Comparison of ENCODE assay signal across 8 mouse cellular contexts in the genomic region with DNA sequence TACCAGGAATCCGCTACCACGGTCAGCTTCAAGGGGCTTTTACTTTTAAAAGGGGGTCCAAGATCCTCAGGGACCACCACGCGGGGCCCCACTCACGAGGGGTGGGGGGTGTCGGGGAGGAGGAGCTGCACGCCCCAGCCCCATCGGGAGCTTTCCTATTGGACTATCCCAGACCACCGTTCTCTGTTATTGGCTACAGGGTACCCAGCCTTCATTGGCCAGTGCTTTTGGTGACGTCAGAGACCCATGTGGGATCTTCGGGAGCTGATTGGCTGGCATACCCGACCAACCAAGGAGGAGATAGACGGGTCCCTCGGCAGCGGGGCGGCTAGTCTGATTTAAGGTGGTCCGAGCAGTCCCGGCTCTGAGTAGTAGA. TPM values are rescaled to one million over a fixed set of nuclear protein-coding genes. Genes with fewer than 3 reads are reported as not detected.
DNase-seq lines count a peak whose midpoint lies in the region; ATAC-seq and TF ChIP-seq lines count a peak whose summit lies in the region.

No protein-coding gene starts in this region.

- H3K4me1 ChIP-seq in heart, embryonic 12.5 days (replicated peaks), result peaks cover 69% of the 10 kb centered on the region
- peaks cover 34% of the 10 kb centered on the region for H3K4me1 ChIP-seq in kidney, postnatal 0 days (replicated peaks; ENCODE audit: insufficient read depth, low read length)
- peaks cover 61% of the 10 kb centered on the region for H3K4me1 ChIP-seq in liver, embryonic 11.5 days (replicated peaks; ENCODE audit: control insufficient read depth, insufficient read depth, low read length)
- H3K4me1 ChIP-seq in stomach, embryonic 14.5 days (ENCODE audit: control insufficient read depth, insufficient read depth, low read length), result peaks cover 51% of the 10 kb centered on the region

- peak overlapping the region; percentile 48 for H3K4me3 ChIP-seq in heart, embryonic 12.5 days
- peak overlapping the region; percentile 41 for H3K4me3 ChIP-seq in kidney, postnatal 0 days (replicated peaks; ENCODE audit: low read depth, low read length)
- peak overlapping the region; percentile 52 for H3K4me3 ChIP-seq in liver, embryonic 11.5 days (ENCODE audit: low read depth, low read length)
- H3K4me3 ChIP-seq in stomach, embryonic 14.5 days (ENCODE audit: low read depth, low read length), result peak overlapping the region; percentile 30

- peak; percentile 90 for DNase-seq in CD4-positive helper T cell, adult 2 months (ENCODE audit: low read depth, low spot score)
- DNase-seq in brain, embryonic 18.5 days (ENCODE audit: low read depth, low spot score), result peak; percentile 99
- peak; percentile 99 for DNase-seq in kidney, postnatal 0 days (ENCODE audit: low spot score)
- peak; percentile 91 for DNase-seq in liver, embryonic 11.5 days (ENCODE audit: low spot score)
- DNase-seq in naive thymus-derived CD4-positive, alpha-beta T cell, adult 2 months (ENCODE audit: low read depth), result peak; percentile 90

- TF ChIP-seq CTCF in kidney, postnatal 0 days (IDR thresholded peaks at IDR 0.05; ENCODE audit: low read depth), result no peak

- peak overlapping the region; percentile 92 for H3K27ac ChIP-seq in heart, embryonic 12.5 days (ENCODE audit: poor library complexity, severe bottlenecking)
- peak overlapping the region; percentile 79 for H3K27ac ChIP-seq in kidney, postnatal 0 days
- peak overlapping the region; percentile 76 for H3K27ac ChIP-seq in liver, embryonic 11.5 days (ENCODE audit: low read depth, low read length)
- H3K27ac ChIP-seq in stomach, embryonic 14.5 days (ENCODE audit: low read length), result peak overlapping the region; percentile 83

- H3K4me2 ChIP-seq in heart, embryonic 12.5 days, result peak overlapping the region; percentile 83
- peak overlapping the region; percentile 89 for H3K4me2 ChIP-seq in kidney, postnatal 0 days (ENCODE audit: low read length)
- peak overlapping the region; percentile 97 for H3K4me2 ChIP-seq in liver, embryonic 11.5 days
- peak overlapping the region; percentile 70 for H3K4me2 ChIP-seq in stomach, embryonic 14.5 days (replicated peaks; ENCODE audit: low read depth, low read length)

- H3K36me3 ChIP-seq in heart, embryonic 12.5 days, result peaks cover 6% of the 10 kb centered on the region
- H3K36me3 ChIP-seq in kidney, postnatal 0 days (ENCODE audit: insufficient read depth, low read length), result 0 out of 2 replicates have a peak, but pooled peaks cover 3% of the 10 kb centered on the region
- H3K36me3 ChIP-seq in liver, embryonic 11.5 days (ENCODE audit: control insufficient read depth, insufficient read depth, low read length), result 0 out of 2 replicates have a peak, but pooled peaks cover 2% of the 10 kb centered on the region
- H3K36me3 ChIP-seq in stomach, embryonic 14.5 days (ENCODE audit: control insufficient read depth, insufficient read depth, low read length), result 0 out of 2 replicates have a peak, but pooled peaks cover 5% of the 10 kb centered on the region

- under 1% methylated on average over 18 of the region's 18 CpGs for WGBS in heart, embryonic 12.5 days
- under 1% methylated on average over 18 of the region's 18 CpGs for WGBS in kidney, postnatal 0 days
- under 1% methylated on average over 18 of the region's 18 CpGs for WGBS in liver, embryonic 11.5 days
- WGBS in stomach, embryonic 14.5 days, result under 1% methylated on average over 18 of the region's 18 CpGs

- 0 out of 2 replicates have a peak, but pooled peaks cover 6% of the 10 kb centered on the region for H3K27me3 ChIP-seq in heart, embryonic 12.5 days (replicated peaks)
- 0 out of 2 replicates have a peak, but pooled peaks cover 6% of the 10 kb centered on the region for H3K27me3 ChIP-seq in kidney, postnatal 0 days (ENCODE audit: insufficient read depth, low read length)
- peaks cover 22% of the 10 kb centered on the region for H3K27me3 ChIP-seq in liver, embryonic 11.5 days (replicated peaks; ENCODE audit: control insufficient read depth, insufficient read depth, low read length)
- H3K27me3 ChIP-seq in stomach, embryonic 14.5 days (ENCODE audit: control insufficient read depth, insufficient read depth, low read length), result no peaks in the 10 kb centered on the region

- no peaks in the 10 kb centered on the region for H3K9me3 ChIP-seq in heart, embryonic 12.5 days (replicated peaks)
- H3K9me3 ChIP-seq in kidney, postnatal 0 days (replicated peaks; ENCODE audit: low read length), result no peaks in the 10 kb centered on the region
- H3K9me3 ChIP-seq in liver, embryonic 11.5 days (ENCODE audit: control insufficient read depth, low read length), result no peaks in the 10 kb centered on the region
- no peaks in the 10 kb centered on the region for H3K9me3 ChIP-seq in stomach, embryonic 14.5 days (ENCODE audit: control insufficient read depth, low read depth, low read length)

- peak; percentile 94 for ATAC-seq in erythroid progenitor cell, adult 5-6 weeks (replicated peaks; ENCODE audit: low FRiP score, poor library complexity, severe bottlenecking)
- peak; percentile 89 for ATAC-seq in heart, embryonic 12.5 days (ENCODE audit: insufficient number of reproducible peaks, low FRiP score)
- peak; percentile 90 for ATAC-seq in kidney, postnatal 0 days (replicated peaks; ENCODE audit: low FRiP score, low read depth)
- peak; percentile 88 for ATAC-seq in liver, embryonic 11.5 days (replicated peaks; ENCODE audit: low FRiP score)
- ATAC-seq in stomach, embryonic 14.5 days (ENCODE audit: insufficient number of reproducible peaks, insufficient read depth, low FRiP score, low read depth), result peak; percentile 91

- H3K9ac ChIP-seq in heart, embryonic 12.5 days, result peak overlapping the region; percentile 54; the same call in 1 of the 2 replicates
- no peak overlapping the region for H3K9ac ChIP-seq in kidney, postnatal 0 days (ENCODE audit: low read depth, low read length)
- H3K9ac ChIP-seq in liver, embryonic 11.5 days (ENCODE audit: low read depth, low read length), result peak overlapping the region; percentile 42
- H3K9ac ChIP-seq in stomach, embryonic 14.5 days (replicated peaks; ENCODE audit: low read depth, low read length), result no peak overlapping the region

RNA-seq across cellular contexts. Expression of gene Tle2, which starts 2.9 kb away (rescaled TPM):
- total RNA-seq in erythroid progenitor cell, adult 5-6 weeks (2015; ENCODE audit: low replicate concordance), result not detected in 2 replicates
- not detected in 2 replicates for total RNA-seq in erythroid progenitor cell, adult 5-6 weeks (2017; ENCODE audit: low replicate concordance)
- 25.8 and 30.8 TPM in 2 replicates for polyA plus RNA-seq in heart, embryonic 12.5 days (2016; fragmentation: Nextera tagmentation; extraction: Ambion mirVana)
- 29.2 and 30.8 TPM in 2 replicates for polyA plus RNA-seq in kidney, postnatal 0 days (2015; fragmentation: Nextera tagmentation; extraction: Ambion mirVana)
- 5.1 and 6.9 TPM in 2 replicates for polyA plus RNA-seq in liver, embryonic 11.5 days (2014; fragmentation: Nextera tagmentation; extraction: Ambion mirVana)
- polyA plus RNA-seq in stomach, embryonic 14.5 days (2014; fragmentation: Nextera tagmentation; extraction: Ambion mirVana), result 17.7 and 19.1 TPM in 2 replicates

RNA-seq across cellular contexts. Expression of gene Aes, which starts 12.2 kb away (rescaled TPM):
- total RNA-seq in erythroid progenitor cell, adult 5-6 weeks (2015; ENCODE audit: low replicate concordance), result 103 and 116 TPM in 2 replicates
- total RNA-seq in erythroid progenitor cell, adult 5-6 weeks (2017; ENCODE audit: low replicate concordance), result 44.2 and 47.5 TPM in 2 replicates
- polyA plus RNA-seq in heart, embryonic 12.5 days (2016; fragmentation: Nextera tagmentation; extraction: Ambion mirVana), result 636 and 677 TPM in 2 replicates
- polyA plus RNA-seq in kidney, postnatal 0 days (2015; fragmentation: Nextera tagmentation; extraction: Ambion mirVana), result 566 and 582 TPM in 2 replicates
- polyA plus RNA-seq in liver, embryonic 11.5 days (2014; fragmentation: Nextera tagmentation; extraction: Ambion mirVana), result 213 and 229 TPM in 2 replicates
- polyA plus RNA-seq in stomach, embryonic 14.5 days (2014; fragmentation: Nextera tagmentation; extraction: Ambion mirVana), result 363 and 388 TPM in 2 replicates

RNA-seq across cellular contexts. Expression of gene Gna11, which starts 26.5 kb away (rescaled TPM):
- total RNA-seq in erythroid progenitor cell, adult 5-6 weeks (2015; ENCODE audit: low replicate concordance), result 7.2 and 11.3 TPM in 2 replicates
- 8.0 and 11.0 TPM in 2 replicates for total RNA-seq in erythroid progenitor cell, adult 5-6 weeks (2017; ENCODE audit: low replicate concordance)
- polyA plus RNA-seq in heart, embryonic 12.5 days (2016; fragmentation: Nextera tagmentation; extraction: Ambion mirVana), result 58.4 and 66.2 TPM in 2 replicates
- polyA plus RNA-seq in kidney, postnatal 0 days (2015; fragmentation: Nextera tagmentation; extraction: Ambion mirVana), result 69.5 and 72.3 TPM in 2 replicates
- 46.4 and 47.0 TPM in 2 replicates for polyA plus RNA-seq in liver, embryonic 11.5 days (2014; fragmentation: Nextera tagmentation; extraction: Ambion mirVana)
- 86.2 and 89.3 TPM in 2 replicates for polyA plus RNA-seq in stomach, embryonic 14.5 days (2014; fragmentation: Nextera tagmentation; extraction: Ambion mirVana)

RNA-seq across cellular contexts. Expression of gene Tle6, which starts 29.4 kb away (rescaled TPM):
- total RNA-seq in erythroid progenitor cell, adult 5-6 weeks (2015; ENCODE audit: low replicate concordance), result not detected in 2 replicates
- total RNA-seq in erythroid progenitor cell, adult 5-6 weeks (2017; ENCODE audit: low replicate concordance), result 4.1 TPM in 1 of 2 replicates, not detected in the other
- polyA plus RNA-seq in heart, embryonic 12.5 days (2016; fragmentation: Nextera tagmentation; extraction: Ambion mirVana), result 27.2 and 27.4 TPM in 2 replicates
- 7.3 and 9.4 TPM in 2 replicates for polyA plus RNA-seq in kidney, postnatal 0 days (2015; fragmentation: Nextera tagmentation; extraction: Ambion mirVana)
- polyA plus RNA-seq in liver, embryonic 11.5 days (2014; fragmentation: Nextera tagmentation; extraction: Ambion mirVana), result 13.2 and 16.7 TPM in 2 replicates
- 14.3 and 18.2 TPM in 2 replicates for polyA plus RNA-seq in stomach, embryonic 14.5 days (2014; fragmentation: Nextera tagmentation; extraction: Ambion mirVana)

RNA-seq across cellular contexts. Expression of gene BC025920, which starts 34.6 kb away (rescaled TPM):
- total RNA-seq in erythroid progenitor cell, adult 5-6 weeks (2015; ENCODE audit: low replicate concordance), result 2.2 TPM in 1 of 2 replicates, not detected in the other
- 1.7 and 2.4 TPM in 2 replicates for total RNA-seq in erythroid progenitor cell, adult 5-6 weeks (2017; ENCODE audit: low replicate concordance)
- 0.50 and 0.72 TPM in 2 replicates for polyA plus RNA-seq in heart, embryonic 12.5 days (2016; fragmentation: Nextera tagmentation; extraction: Ambion mirVana)
- 0.33 and 0.37 TPM in 2 replicates for polyA plus RNA-seq in kidney, postnatal 0 days (2015; fragmentation: Nextera tagmentation; extraction: Ambion mirVana)
- polyA plus RNA-seq in liver, embryonic 11.5 days (2014; fragmentation: Nextera tagmentation; extraction: Ambion mirVana), result 0.81 and 1.1 TPM in 2 replicates
- 0.57 and 0.69 TPM in 2 replicates for polyA plus RNA-seq in stomach, embryonic 14.5 days (2014; fragmentation: Nextera tagmentation; extraction: Ambion mirVana)

Comparison
In these comparisons a context has a peak if more than half of its experiments do, and no peak if none do; other contexts are left out.
1. Peak in every context shown above with its lines: DNase-seq, ATAC-seq, H3K4me3 ChIP-seq and H3K27ac ChIP-seq.
2. H3K9ac ChIP-seq: peak in heart, embryonic 12.5 days (single experiment) and liver, embryonic 11.5 days (single experiment); none in kidney, postnatal 0 days (single experiment) and stomach, embryonic 14.5 days (single experiment).